Mouse (Mus musculus): ENCODE results near the gene Ltbp1.

Gene Ltbp1

GRCm38 (mm10) chr17:75164566-75164965 is 159.2 kb downstream of the Ltbp1 start:
- no peaks in the 10 kb centered on the region for H3K36me3 ChIP-seq (ENCODE audit: insufficient read depth, low read length)
- no peak for TF ChIP-seq NANOG (IDR thresholded peaks at IDR 0.05; ENCODE audit: borderline replicate concordance, low read length)
- TF ChIP-seq POU5F1 (IDR thresholded peaks at IDR 0.05; ENCODE audit: borderline replicate concordance, low read length) = no peak
- TF ChIP-seq CTCF (conservative IDR thresholded peaks at IDR 0.05; ENCODE audit: low read length) = no peak
- H3K27me3 ChIP-seq (ENCODE audit: insufficient read depth, low read length) = no peaks in the 10 kb centered on the region
- H3K9me3 ChIP-seq (ENCODE audit: low read length) = no peaks in the 10 kb centered on the region
- no peak overlapping the region for H3K4me3 ChIP-seq (replicated peaks; ENCODE audit: low read length)
- no peaks in the 10 kb centered on the region for H3K4me1 ChIP-seq (replicated peaks; ENCODE audit: low read depth, low read length)

GRCm38 (mm10) chr17:75168572-75169200 is 163.3 kb downstream of the Ltbp1 start:
- 0 out of 2 replicates have a peak, but pooled peaks cover 7% of the 10 kb centered on the region for H3K4me1 ChIP-seq (replicated peaks; ENCODE audit: low read depth, low read length)
- TF ChIP-seq CTCF (conservative IDR thresholded peaks at IDR 0.05; ENCODE audit: low read length) (no peak), POU5F1 (IDR thresholded peaks at IDR 0.05; ENCODE audit: borderline replicate concordance, low read length) (no peak), NANOG (IDR thresholded peaks at IDR 0.05; ENCODE audit: borderline replicate concordance, low read length) (no peak)
- H3K36me3 ChIP-seq (ENCODE audit: insufficient read depth, low read length) = no peaks in the 10 kb centered on the region
- H3K4me3 ChIP-seq (replicated peaks; ENCODE audit: low read length) = no peak overlapping the region
- H3K9me3 ChIP-seq (ENCODE audit: low read length) = no peaks in the 10 kb centered on the region
- no peaks in the 10 kb centered on the region for H3K27me3 ChIP-seq (ENCODE audit: insufficient read depth, low read length)

- no peak for TF ChIP-seq POU5F1 (IDR thresholded peaks at IDR 0.05; ENCODE audit: borderline replicate concordance, low read length)
- no peak for TF ChIP-seq NANOG (IDR thresholded peaks at IDR 0.05; ENCODE audit: borderline replicate concordance, low read length)
- TF ChIP-seq CTCF (conservative IDR thresholded peaks at IDR 0.05; ENCODE audit: low read length) = no peak
- Histone ChIP-seq H3K4me1 (replicated peaks; ENCODE audit: low read depth, low read length) (0 out of 2 replicates have a peak, but pooled peaks cover 7% of the 10 kb centered on the region), H3K9me3 (ENCODE audit: low read length) (no peaks in the 10 kb centered on the region)
Observed at GRCm38 (mm10) chr17:75171659-75172058, 166.3 kb downstream of the Ltbp1 start.

DNA sequence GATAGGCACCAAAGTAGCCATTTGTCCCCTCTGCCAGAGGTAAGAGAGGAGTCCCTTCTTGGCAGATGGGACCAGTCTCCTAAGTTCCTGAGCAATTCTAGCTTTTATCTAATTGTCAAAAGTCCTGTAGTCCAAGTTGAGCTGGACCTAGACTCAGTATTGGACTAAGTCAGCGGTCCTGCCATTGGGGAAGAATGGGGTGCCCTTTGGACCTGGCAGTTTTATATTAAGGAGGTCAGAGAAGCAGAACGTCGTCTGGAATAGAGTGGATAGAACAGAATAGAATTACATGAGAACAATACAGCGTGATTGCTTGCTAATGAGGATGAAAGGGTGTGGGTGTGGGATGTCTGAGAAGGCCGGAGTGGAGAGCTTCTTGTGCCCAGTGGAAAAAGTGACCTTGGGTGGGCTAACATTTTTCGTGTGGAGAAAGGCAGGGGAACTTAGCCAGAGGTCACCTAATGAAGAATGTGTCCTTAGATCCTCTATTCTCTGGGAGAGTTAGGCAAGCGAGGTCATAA is 167.4 kb downstream of the Ltbp1 start:
- Histone ChIP-seq H3K9me3 (ENCODE audit: low read length) (no peaks in the 10 kb centered on the region), H3K27me3 (ENCODE audit: insufficient read depth, low read length) (no peaks in the 10 kb centered on the region), H3K4me1 (replicated peaks; ENCODE audit: low read depth, low read length) (0 out of 2 replicates have a peak, but pooled peaks cover 7% of the 10 kb centered on the region), H3K36me3 (ENCODE audit: insufficient read depth, low read length) (no peaks in the 10 kb centered on the region), H3K4me3 (replicated peaks; ENCODE audit: low read length) (no peak overlapping the region)
- TF ChIP-seq POU5F1 (IDR thresholded peaks at IDR 0.05; ENCODE audit: borderline replicate concordance, low read length) (no peak), NANOG (IDR thresholded peaks at IDR 0.05; ENCODE audit: borderline replicate concordance, low read length) (peak; percentile 51; the same call in 1 of the 2 replicates)

More at GRCm38 (mm10) chr17:75171659-75172058, 166.3 kb downstream of the Ltbp1 start:
- Histone ChIP-seq H3K27me3 (ENCODE audit: insufficient read depth, low read length) (no peaks in the 10 kb centered on the region), H3K36me3 (ENCODE audit: insufficient read depth, low read length) (no peaks in the 10 kb centered on the region), H3K4me3 (replicated peaks; ENCODE audit: low read length) (no peak overlapping the region)

DNA sequence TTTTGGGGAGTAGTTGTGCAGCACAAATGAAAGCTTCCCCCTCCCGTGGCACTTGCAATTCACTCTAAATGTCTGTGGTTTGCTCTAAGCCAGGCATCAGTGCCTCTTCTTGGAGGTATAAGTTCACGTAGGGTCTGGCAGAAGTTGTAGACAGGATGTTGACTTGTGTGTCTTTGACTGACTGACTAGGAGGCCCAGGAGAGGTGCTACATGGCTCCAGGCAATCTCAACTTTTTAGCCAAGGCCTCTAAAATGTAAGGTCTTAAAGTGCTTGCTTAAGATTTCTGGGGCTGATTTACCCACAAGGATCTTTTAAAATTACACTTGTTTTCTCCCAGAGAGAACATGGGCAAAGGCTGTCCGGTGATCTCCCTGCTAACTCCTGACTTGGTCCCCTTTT is 169.1 kb downstream of the Ltbp1 start:
- Histone ChIP-seq H3K36me3 (ENCODE audit: insufficient read depth, low read length) (no peaks in the 10 kb centered on the region), H3K9me3 (ENCODE audit: low read length) (no peaks in the 10 kb centered on the region), H3K4me1 (replicated peaks; ENCODE audit: low read depth, low read length) (0 out of 2 replicates have a peak, but pooled peaks cover 7% of the 10 kb centered on the region), H3K27me3 (ENCODE audit: insufficient read depth, low read length) (no peaks in the 10 kb centered on the region), H3K4me3 (replicated peaks; ENCODE audit: low read length) (no peak overlapping the region)
- TF ChIP-seq NANOG (IDR thresholded peaks at IDR 0.05; ENCODE audit: borderline replicate concordance, low read length) = no peak
- TF ChIP-seq POU5F1 (IDR thresholded peaks at IDR 0.05; ENCODE audit: borderline replicate concordance, low read length) = no peak
- no peak for TF ChIP-seq CTCF (conservative IDR thresholded peaks at IDR 0.05; ENCODE audit: low read length)

- Histone ChIP-seq H3K4me3 (replicated peaks; ENCODE audit: low read length) (no peak overlapping the region), H3K4me1 (replicated peaks; ENCODE audit: low read depth, low read length) (no peaks in the 10 kb centered on the region), H3K9me3 (ENCODE audit: low read length) (no peaks in the 10 kb centered on the region), H3K36me3 (ENCODE audit: insufficient read depth, low read length) (no peaks in the 10 kb centered on the region), H3K27me3 (ENCODE audit: insufficient read depth, low read length) (no peaks in the 10 kb centered on the region)
- no peak for TF ChIP-seq POU5F1 (IDR thresholded peaks at IDR 0.05; ENCODE audit: borderline replicate concordance, low read length)
- TF ChIP-seq CTCF (conservative IDR thresholded peaks at IDR 0.05; ENCODE audit: low read length) = no peak
- no peak for TF ChIP-seq NANOG (IDR thresholded peaks at IDR 0.05; ENCODE audit: borderline replicate concordance, low read length)
Observed at GRCm38 (mm10) chr17:75177920-75178867, 172.8 kb downstream of the Ltbp1 start.

GRCm38 (mm10) chr17:75179001-75179400 is 173.6 kb downstream of the Ltbp1 start:
- TF ChIP-seq POU5F1 (IDR thresholded peaks at IDR 0.05; ENCODE audit: borderline replicate concordance, low read length) (no peak), NANOG (IDR thresholded peaks at IDR 0.05; ENCODE audit: borderline replicate concordance, low read length) (no peak), CTCF (conservative IDR thresholded peaks at IDR 0.05; ENCODE audit: low read length) (no peak)
- no peaks in the 10 kb centered on the region for H3K36me3 ChIP-seq (ENCODE audit: insufficient read depth, low read length)
- no peaks in the 10 kb centered on the region for H3K27me3 ChIP-seq (ENCODE audit: insufficient read depth, low read length)
- H3K9me3 ChIP-seq (ENCODE audit: low read length) = no peaks in the 10 kb centered on the region
- H3K4me3 ChIP-seq (replicated peaks; ENCODE audit: low read length) = no peak overlapping the region
- no peaks in the 10 kb centered on the region for H3K4me1 ChIP-seq (replicated peaks; ENCODE audit: low read depth, low read length)

DNA sequence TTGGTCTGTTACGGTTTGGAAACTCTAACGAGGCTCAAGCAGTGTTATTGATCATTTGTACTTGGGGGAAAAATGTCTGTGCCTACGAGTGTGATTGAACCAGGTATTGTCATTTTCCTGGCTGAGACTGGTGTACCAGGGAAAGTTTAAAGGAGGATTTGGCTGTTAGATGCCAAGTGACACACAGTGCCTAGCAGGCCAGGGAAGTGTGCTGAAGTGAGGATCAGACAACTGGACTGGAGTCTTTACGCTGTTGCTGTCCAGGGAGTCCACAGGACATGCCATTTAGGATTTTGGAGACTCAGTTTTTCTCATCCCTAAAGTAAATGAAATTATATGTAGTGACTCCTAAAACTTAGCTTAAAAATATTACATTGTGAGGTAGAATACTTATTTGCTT is 174.9 kb downstream of the Ltbp1 start:
- no peaks in the 10 kb centered on the region for H3K27me3 ChIP-seq (ENCODE audit: insufficient read depth, low read length)
- H3K9me3 ChIP-seq (ENCODE audit: low read length) = no peaks in the 10 kb centered on the region
- H3K36me3 ChIP-seq (ENCODE audit: insufficient read depth, low read length) = no peaks in the 10 kb centered on the region
- TF ChIP-seq POU5F1 (IDR thresholded peaks at IDR 0.05; ENCODE audit: borderline replicate concordance, low read length) (no peak), NANOG (IDR thresholded peaks at IDR 0.05; ENCODE audit: borderline replicate concordance, low read length) (no peak), CTCF (conservative IDR thresholded peaks at IDR 0.05; ENCODE audit: low read length) (no peak)
- no peak overlapping the region for H3K4me3 ChIP-seq (replicated peaks; ENCODE audit: low read length)
- H3K4me1 ChIP-seq (replicated peaks; ENCODE audit: low read depth, low read length) = no peaks in the 10 kb centered on the region

Data from E14TG2a.4 (cell line).